Mouse (Mus musculus) spleen, postnatal 4 days (tissue): Measurements from ENCODE around the gene Plekha4.

Source experiments
- DNase-seq, 2 experiments: peaks; one replicate each; pipeline ENCODE4 v3.0.0; 2022; ENCODE audit warnings: low spot score in 2 of 2

Gene Plekha4

DNA sequence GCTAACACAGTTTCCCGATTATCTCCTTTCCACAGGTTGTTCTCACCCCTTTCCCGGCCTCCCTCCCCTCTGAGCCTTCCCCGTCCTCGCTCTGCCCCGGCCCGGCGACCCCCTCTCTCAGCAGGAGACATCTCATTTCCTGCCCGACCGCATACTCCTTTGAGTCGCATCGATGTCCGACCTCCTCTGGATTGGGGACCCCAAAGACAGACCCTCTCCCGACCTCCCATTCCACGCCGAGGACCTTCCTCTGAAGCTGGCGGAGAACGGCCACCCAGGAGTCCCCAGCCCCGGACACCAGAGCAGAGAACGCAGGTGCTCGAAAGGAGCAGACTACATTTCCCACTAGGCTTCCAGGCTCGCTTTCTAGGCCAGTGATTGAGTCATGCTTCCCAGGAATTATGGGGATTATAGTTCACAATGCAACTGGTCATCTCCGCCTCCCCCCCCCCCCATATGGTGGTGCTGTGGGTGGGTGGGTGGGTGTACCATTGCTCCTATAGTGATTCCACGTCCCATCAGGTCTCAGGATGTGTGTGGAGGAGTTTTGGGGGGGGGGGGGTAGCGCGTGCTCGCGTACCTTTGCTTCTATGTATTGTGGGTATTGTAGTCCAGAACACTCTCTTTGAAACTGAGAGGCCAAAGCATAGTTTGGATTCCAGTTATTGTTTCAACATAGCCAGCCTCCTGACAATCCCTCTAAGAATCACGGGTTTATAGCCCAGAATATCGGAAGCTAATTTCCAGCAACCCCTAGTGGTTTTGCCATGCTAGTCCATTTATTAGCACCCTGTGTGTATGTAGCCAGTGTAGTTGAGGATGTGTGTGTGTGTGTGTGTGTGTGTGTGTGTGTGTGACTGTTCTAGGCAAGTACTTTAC is 12.3 kb downstream of the Plekha4 start:
- DNase-seq = no peak

DNA sequence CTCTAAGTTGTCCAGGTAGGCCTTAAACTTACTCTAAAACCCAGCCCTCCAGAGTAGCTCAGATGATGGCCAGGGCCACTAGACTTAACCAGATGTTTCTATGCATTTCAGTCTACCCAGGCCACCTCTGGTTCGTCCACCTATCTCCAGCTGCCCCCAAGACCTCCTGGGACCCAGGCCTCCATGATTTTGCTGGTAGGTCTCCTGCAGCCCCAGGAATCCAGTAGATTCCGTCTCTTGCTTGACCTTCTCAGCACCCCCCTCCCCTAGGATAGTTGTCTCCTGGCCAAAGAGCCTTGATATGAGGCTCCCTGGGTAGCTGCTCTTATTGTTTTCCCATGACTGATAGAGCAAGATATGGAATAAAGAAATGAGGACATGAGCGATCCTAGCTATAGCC is 13.0 kb downstream of the Plekha4 start:
- no peak for DNase-seq

- DNase-seq = no peak
Observed at GRCm38 (mm10) chr7:45540213-45540612, 14.1 kb downstream of the Plekha4 start.

DNA sequence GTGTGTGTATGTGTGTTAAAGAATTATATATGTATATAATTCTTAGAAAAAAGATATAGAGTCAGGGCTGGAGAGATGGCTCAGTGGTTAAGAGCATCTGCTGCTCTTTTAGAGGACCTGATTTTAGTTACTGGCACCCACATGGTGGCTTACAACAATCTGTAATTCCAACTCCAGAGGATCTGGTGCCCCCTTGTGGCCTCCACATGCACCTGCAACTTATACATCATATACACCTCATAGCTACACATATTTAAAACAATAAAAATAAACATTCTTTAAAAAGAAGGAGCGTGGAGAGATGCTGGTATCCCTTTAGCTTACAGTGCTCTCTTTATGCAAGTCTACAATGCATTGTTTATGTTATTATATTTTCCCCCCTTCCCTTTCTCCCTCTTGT is 18.4 kb downstream of the Plekha4 start:
- DNase-seq = no peak

DNA sequence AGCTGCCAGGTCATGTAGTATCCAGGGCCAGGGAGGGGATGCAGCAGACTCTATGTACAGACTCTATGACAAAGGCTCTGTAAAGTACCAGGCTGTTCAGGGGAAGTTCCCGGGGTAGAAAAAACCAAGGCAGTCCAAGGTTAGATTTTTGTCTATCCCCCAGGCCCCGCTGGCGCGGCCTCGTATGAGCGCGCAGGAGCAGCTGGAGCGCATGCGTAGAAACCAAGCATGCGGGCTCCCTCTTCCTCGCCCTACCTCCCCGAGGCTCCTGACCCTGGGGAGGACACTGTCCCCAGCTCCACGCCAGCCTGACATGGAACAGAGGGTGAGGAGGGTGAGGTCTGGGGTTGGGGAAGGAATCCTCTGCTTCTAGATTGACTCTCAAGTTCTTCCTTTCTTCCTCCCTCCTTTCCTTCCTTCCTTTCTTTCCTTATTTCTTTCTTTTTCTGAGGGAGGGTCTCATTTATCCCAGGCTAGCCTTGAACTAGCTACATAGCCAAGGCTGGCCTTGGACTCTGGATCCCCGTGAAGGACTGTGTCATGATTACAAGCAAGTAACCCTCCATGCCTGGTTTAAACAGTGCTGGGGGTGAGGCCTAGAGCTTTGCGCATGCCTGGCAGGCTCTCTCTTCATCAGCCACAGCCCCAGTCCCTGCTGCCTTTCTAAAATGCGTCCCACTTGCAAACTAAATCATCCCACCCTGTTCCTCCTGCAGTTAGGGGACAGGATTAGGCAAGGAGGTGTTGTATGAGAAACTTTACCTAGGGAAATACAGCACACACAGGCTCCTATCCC is 23.7 kb downstream of the Plekha4 start:
- DNase-seq = no peak

GRCm38 (mm10) chr7:45550821-45551511 is 24.8 kb downstream of the Plekha4 start:
- no peak for DNase-seq

DNA sequence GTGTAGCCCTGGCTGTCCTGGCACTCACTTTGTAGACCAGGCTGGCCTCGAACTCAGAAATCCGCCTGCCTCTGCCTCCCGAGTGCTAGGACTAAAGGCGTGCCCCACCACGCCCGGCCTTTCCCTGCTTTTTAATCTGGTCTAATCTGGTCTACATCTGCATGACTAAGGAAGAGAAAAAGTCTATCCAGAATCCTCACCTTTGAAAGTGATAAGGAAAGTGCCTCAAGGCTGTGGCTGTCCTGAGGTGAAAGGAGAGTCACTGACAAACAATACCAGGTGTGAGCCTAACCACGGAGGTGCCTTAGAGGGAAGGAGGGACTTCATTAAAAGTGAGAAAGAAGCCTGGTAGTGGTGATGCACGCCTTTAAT is 25.4 kb downstream of the Plekha4 start:
- DNase-seq = no peak

DNA sequence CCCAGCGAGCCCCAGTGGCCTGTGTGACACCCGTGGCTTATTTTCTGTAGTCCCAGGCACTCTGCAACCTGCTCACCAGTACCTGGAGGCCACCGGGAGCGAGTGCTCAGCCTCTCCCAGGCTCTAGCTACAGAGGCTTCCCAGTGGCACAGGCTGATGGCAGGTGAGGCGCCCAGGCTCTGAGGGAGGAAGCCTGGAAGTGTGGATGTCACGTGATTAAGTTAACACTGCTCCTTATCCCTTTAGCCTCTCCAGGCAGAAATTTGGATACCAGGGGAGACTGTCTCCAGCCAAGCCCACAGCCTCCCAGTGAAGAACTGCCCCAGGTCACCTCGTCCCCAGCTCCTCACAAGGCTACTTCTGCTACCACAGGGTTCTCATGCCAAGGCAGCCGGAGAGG is 27.4 kb downstream of the Plekha4 start:
- no peak for DNase-seq

GRCm38 (mm10) chr7:45553990-45554389 is 27.9 kb downstream of the Plekha4 start:
- no peak for DNase-seq

GRCm38 (mm10) chr7:45554744-45555143 is 28.6 kb downstream of the Plekha4 start, which contains the start of gene Hsd17b14:
TSS of gene Hsd17b14 (plus strand) at chr7:45554893.
- DNase-seq = no peak

DNA sequence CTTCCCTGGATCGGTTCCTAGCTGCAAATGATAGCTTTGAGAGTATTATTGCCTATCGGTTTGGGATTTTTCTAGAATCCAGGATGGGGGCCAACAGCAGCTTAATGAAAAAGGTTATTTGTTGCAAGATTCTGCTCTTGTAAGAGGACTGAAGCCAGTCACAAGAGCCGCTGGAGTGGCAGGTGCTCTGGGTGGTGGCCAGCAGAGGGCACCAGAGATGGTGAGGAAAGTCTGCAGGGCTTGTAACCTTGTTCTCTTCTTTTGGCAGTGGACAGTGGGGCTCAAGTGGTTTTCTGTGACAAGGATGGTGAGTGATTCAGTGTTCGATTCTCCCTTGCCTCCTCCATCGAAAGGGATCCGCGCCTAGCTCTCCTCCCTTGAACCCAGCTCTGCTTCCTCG is 29.7 kb downstream of the Plekha4 start:
- peak; percentile 81 to 92 for DNase-seq

GRCm38 (mm10) chr7:45558907-45559306 is 32.8 kb downstream of the Plekha4 start:
- DNase-seq = no peak

DNA sequence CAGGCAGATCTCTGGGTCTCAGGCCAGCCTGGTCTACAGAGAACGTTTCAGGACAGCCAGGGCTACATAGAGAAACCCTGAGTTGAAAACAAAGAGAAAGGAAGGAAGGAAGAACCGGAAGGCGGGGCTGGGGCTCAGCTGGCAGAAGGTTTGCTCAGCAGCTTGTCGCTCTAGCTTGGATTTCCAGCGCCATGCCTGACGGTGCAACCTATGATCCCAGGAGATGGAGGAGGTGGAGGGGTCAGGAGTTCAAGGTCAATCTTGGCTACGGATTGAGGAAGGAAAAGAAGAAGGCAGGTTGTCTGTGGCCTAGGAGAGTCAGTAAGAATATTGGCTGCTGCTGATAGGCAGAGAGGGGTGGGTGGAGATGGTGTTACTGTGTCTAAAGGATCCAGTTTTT is 34.1 kb downstream of the Plekha4 start:
- DNase-seq = no peak

DNA sequence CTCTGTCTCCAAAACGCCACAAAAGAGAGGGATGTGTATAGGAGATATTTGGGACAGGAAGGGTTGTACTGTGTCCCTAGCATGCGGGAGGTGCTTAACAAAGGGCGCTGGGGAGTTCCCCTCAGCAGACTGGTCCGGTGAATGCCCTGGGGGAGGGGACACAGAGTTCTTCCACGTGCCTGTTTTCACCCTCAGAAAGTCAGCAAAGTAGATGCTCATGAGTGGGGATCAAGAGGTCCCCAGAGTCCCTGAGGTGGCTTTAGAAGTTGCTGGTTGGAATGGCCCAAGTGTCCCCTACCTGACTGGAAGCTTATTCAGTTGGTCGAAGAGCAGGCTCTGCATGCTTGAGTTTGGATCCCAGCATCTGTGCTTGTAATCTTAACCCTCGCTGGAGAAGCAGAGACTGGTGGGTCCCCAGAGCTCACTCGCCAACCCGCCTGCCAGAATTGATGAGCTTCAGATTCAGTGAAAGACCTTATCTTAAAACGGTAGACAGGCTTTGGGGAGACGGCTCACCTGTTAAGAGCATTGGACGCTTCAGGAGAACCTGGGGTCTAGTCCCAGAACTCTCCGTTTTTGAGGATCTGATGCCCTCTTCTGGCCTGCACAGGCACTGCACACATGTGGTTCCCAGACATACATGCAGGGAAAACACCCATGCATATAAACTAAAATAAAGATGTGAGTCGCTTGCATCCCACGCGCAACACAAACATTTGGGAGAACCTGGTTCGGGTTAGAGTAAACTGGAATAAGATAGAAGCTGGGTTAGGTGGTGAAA is 34.9 kb downstream of the Plekha4 start:
- DNase-seq = peak; percentile 81 to 89

DNA sequence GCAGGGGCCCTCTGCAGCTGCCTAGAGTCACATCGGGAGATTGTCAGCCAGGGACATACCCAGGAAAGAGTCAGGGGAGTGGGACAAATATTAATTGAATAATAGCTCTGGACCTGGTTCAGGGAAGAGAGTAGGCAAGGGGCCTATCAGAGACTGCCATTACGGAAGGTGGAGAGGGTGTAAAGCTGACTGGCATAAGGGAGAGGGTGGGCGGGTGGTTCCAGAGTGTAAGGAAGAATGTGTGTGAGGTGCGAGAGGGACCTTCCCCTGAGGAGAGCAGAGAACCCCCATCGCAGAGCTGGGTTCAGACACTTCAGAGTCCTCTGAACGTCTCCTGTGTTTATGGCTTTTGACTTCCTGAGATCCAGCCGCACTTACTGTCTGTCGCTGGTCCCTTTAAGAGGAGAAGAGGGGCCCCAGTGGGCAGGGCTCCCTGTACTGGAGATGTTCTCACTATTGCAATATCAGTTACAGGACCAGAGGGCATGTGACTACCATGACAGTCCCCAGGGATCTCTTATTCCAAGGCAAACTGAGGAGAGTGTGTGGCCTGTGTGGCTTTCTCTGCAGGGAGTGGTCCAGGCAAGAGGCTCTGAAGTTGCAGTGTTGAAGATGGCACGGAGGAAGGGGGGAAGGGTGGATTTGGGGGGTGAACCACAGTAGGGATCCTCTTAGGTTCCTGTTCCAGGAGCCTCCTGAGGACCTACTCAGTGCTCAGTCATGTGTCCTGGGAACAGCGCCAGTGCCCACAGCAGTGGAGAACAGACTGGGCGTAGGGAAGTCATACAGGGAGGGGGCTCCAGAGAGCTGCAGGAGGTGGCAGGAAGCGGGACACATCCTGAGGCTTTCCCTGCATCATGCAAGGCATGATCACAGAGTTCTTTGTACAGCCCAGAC is 35.7 kb downstream of the Plekha4 start:
- no peak for DNase-seq

- DNase-seq = no peak
Observed at GRCm38 (mm10) chr7:45564811-45565210, 38.7 kb downstream of the Plekha4 start.

GRCm38 (mm10) chr7:45565446-45565845 is 39.3 kb downstream of the Plekha4 start:
- no peak for DNase-seq

DNA sequence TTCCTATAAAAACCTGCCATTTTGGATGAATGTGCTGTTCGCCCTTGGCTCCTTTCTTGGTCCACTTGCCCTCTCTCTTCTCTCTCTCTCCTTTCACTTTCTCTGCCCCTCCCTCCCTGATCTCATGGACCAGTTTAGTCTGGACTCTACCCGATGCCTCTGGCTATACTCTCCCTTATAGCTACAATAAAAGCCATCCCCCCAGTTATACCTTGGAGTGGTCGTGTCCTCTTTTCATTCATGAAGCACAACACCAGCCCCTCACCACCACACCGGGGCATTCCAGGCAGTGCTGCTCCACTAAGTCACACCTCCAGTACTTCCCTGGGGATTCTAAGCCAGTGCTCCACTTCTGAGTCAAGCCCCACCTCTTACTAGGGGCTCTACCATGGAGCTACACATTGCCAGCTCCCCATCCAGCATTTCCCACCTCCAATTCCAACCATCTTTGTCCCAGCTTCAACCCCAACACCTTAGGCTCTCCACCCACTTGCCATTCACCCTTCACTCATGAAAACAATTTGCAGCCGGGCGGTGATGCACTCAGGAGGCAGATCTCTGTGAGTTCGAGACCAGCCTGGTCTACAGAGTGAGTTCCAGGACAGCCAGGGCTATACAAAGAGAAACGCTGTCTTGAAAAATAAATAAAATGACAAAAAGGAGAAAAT is 41.1 kb downstream of the Plekha4 start:
- DNase-seq = no peak

DNA sequence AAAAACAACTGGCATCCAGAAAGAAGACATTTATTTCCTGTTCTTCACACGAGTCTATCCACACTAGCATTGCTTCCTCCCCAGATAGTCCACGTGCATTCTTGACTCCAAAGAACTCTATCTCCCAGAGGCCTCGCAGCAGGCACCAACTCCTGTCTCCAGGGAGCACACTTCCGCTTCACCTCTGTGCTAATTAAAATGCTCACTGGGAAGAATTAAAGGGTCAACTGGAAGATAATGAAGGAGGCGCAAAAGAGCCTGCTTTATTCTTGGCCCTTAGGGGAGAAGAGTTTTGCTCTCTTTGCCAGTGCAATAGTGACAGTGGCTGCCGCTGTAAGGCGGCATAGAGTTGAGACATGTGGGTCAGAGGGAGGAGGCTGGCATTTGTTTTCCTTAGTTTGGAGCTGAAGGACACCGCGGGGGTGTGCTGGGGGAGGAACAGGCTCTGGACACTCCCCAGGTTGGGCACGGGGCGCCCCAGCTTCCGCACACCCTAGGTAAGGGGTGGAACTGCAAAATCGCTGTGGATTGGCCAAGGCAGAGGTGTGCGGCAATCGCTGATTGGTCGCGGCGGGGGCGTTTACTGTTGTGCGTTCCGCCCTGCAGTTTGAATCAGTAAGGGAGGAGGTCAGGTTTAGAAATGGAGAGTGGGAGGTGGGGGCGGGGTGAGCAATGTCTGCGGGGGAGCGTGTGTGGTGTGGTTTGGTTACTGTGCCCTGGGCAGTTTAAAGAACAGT is 41.8 kb downstream of the Plekha4 start:
- peak; percentile 88 to 93 for DNase-seq
